Mouse (Mus musculus) CH12.LX (cell line): ENCODE results near the gene Cnn2. TPM values are rescaled to one million over a fixed set of nuclear protein-coding genes. Genes with fewer than 3 reads are reported as not detected.
A peak's percentile ranks its signal among the peaks of the same experiment; 100 is the strongest.

ENCODE experiments used
- DNase-seq: peaks from one replicate; pipeline ENCODE4 v3.0.0-alpha.2; 2013; ENCODE audit errors: extremely low read depth
- H3K27ac ChIP-seq: 2 replicates; pipeline ENCODE4 v1.5.1; 2012; ENCODE audit warnings: low read depth, mild to moderate bottlenecking, control low read depth, moderate library complexity; ENCODE audit not compliant: insufficient read depth
- H3K27me3 ChIP-seq: replicated peaks from 2 replicates; pipeline ENCODE3; 2012; ENCODE audit warnings: inconsistent platforms
- H3K36me3 ChIP-seq, 2 experiments: replicated peaks in 1 of 2; 2 replicates each; pipeline versions ENCODE3 to v1.6.1; 2012; ENCODE audit warnings: inconsistent platforms in 1 of 2, low read length in 1 of 2, mild to moderate bottlenecking in 1 of 2, mixed read lengths in 1 of 2, moderate library complexity in 1 of 2; ENCODE audit not compliant: control insufficient read depth in 1 of 2, insufficient read depth in 1 of 2
- H3K4me1 ChIP-seq, 2 experiments: 2 replicates each; pipeline ENCODE4 v1.6.1; 2012; ENCODE audit warnings: inconsistent platforms in 1 of 2, moderate library complexity in 1 of 2; ENCODE audit not compliant: insufficient read depth in 2 of 2, control insufficient read depth in 1 of 2
- H3K4me2 ChIP-seq: 2 replicates; pipeline ENCODE4 v1.6.1; 2012; ENCODE audit warnings: low read depth, mild to moderate bottlenecking, control low read depth; ENCODE audit not compliant: poor library complexity, insufficient read depth, severe bottlenecking
- H3K4me3 ChIP-seq, 3 experiments: fragments of 150-350 bp in 1 of 3; sonication (generic) in 1 of 3; replicated peaks in 1 of 3; 2 replicates each; pipeline versions ENCODE3 to v1.5.1; 2011 to 2012; ENCODE audit warnings: low read depth in 2 of 3, low read length in 2 of 3, mild to moderate bottlenecking in 2 of 3, moderate library complexity in 2 of 3, control low read depth in 1 of 3, improper control_type of control experiment in 1 of 3, inconsistent platforms in 1 of 3, mixed read lengths in 1 of 3; ENCODE audit not compliant: poor library complexity in 1 of 3
- H3K79me2 ChIP-seq: replicated peaks from 2 replicates; pipeline ENCODE4 v1.6.1; 2012; ENCODE audit warnings: mild to moderate bottlenecking, moderate library complexity; ENCODE audit not compliant: control insufficient read depth, poor library complexity, insufficient read depth, severe bottlenecking; ENCODE audit errors: extremely low read depth
- H3K9ac ChIP-seq: 2 replicates; pipeline ENCODE4 v1.6.1; 2012; ENCODE audit warnings: low read depth, mild to moderate bottlenecking, control low read depth, moderate library complexity; ENCODE audit not compliant: insufficient read depth
- H3K9me3 ChIP-seq: replicated peaks from 2 replicates; pipeline ENCODE3; 2012; ENCODE audit warnings: low read length, inconsistent platforms, mixed read lengths
- CHD1 ChIP-seq: IDR thresholded peaks from 2 replicates; pipeline ENCODE4 v1.6.1; 2012; ENCODE audit warnings: low read depth, low read length, improper control_type of control experiment, inconsistent platforms
- E2F4 ChIP-seq: IDR thresholded peaks from 2 replicates; pipeline ENCODE4 v1.6.1; 2011; ENCODE audit warnings: low read depth, low read length, improper control_type of control experiment; ENCODE audit not compliant: insufficient replicate concordance
- EP300 ChIP-seq: IDR thresholded peaks from 2 replicates; pipeline ENCODE4 v1.6.1; 2011; ENCODE audit warnings: low read length, improper control_type of control experiment
- JUND ChIP-seq: conservative IDR thresholded peaks from 2 replicates; pipeline ENCODE4 v1.6.1; 2011; ENCODE audit warnings: low read depth, low read length, improper control_type of control experiment
- KAT2A ChIP-seq: IDR thresholded peaks from 2 replicates; pipeline ENCODE4 v1.6.1; 2012; ENCODE audit warnings: low read length, improper control_type of control experiment, inconsistent platforms; ENCODE audit not compliant: insufficient replicate concordance
- MAZ ChIP-seq: IDR thresholded peaks from 2 replicates; pipeline ENCODE4 v1.6.1; 2012; ENCODE audit warnings: low read depth, mild to moderate bottlenecking, inconsistent platforms, low read length, improper control_type of control experiment, moderate library complexity
- MYC ChIP-seq: IDR thresholded peaks from 2 replicates; pipeline ENCODE4 v1.6.1; 2011; ENCODE audit warnings: low read depth, mild to moderate bottlenecking, improper control_type of control experiment, low read length
- NRF1 ChIP-seq: IDR thresholded peaks from 2 replicates; pipeline ENCODE4 v1.6.1; 2014; ENCODE audit warnings: low read depth, mild to moderate bottlenecking, inconsistent platforms, low read length, improper control_type of control experiment, moderate library complexity
- PAX5 ChIP-seq: IDR thresholded peaks from 2 replicates; pipeline ENCODE4 v1.6.1; 2012; ENCODE audit warnings: low read length, inconsistent platforms, mixed read lengths
- POLR2A ChIP-seq: IDR thresholded peaks from 2 replicates; pipeline ENCODE4 v1.6.1; 2011; ENCODE audit warnings: low read depth, mild to moderate bottlenecking, improper control_type of control experiment, low read length
- POLR2AphosphoS2 ChIP-seq: IDR thresholded peaks from 2 replicates; pipeline ENCODE4 v1.6.1; 2011; ENCODE audit warnings: low read depth, low read length, improper control_type of control experiment
- RAD21 ChIP-seq: IDR thresholded peaks from 2 replicates; pipeline ENCODE4 v1.6.1; 2011; ENCODE audit warnings: low read depth, mild to moderate bottlenecking, low read length, improper control_type of control experiment, moderate library complexity
- SMC3 ChIP-seq: IDR thresholded peaks from 2 replicates; pipeline ENCODE4 v1.6.1; 2011; ENCODE audit warnings: low read depth, low read length, improper control_type of control experiment
- TBP ChIP-seq: conservative IDR thresholded peaks from 2 replicates; pipeline ENCODE4 v1.6.1; 2011; ENCODE audit warnings: low read depth, low read length, improper control_type of control experiment
- USF1 ChIP-seq: IDR thresholded peaks from 2 replicates; pipeline ENCODE4 v1.6.1; 2014; ENCODE audit warnings: low read depth, mild to moderate bottlenecking, inconsistent platforms, low read length, improper control_type of control experiment
- ZKSCAN1 ChIP-seq: IDR thresholded peaks from 2 replicates; pipeline ENCODE4 v1.6.1; 2012; ENCODE audit warnings: low read depth, inconsistent platforms, low read length, improper control_type of control experiment, borderline replicate concordance
- ZNF384 ChIP-seq: IDR thresholded peaks from 2 replicates; pipeline ENCODE4 v1.6.1; 2012; ENCODE audit warnings: low read depth, low read length, improper control_type of control experiment, inconsistent platforms
- dilution Hi-C: fragments of 300-500 bp; cut with MboI; formaldehyde crosslinking; loops from 2 replicates; pipeline ENCODE4 v1.14.3; 2020; ENCODE audit warnings: low sequenced_read_pairs; ENCODE audit not compliant: extremely low pct_unique_long_range_greater_than_20kb, extremely low pct_ligation_motif_present
- in situ Hi-C: fragments of 300-500 bp; cut with MboI; formaldehyde crosslinking; loops from 3 replicates; pipeline ENCODE4 v1.14.3; 2019; ENCODE audit warnings: low sequenced_read_pairs, low pct_ligation_motif_present, low pct_unique_long_range_greater_than_20kb, mixed read lengths
- polyA plus RNA-seq: library from polyadenylated mRNA; unstranded; fragments of >175 nt; gene quantifications from 2 replicates; pipeline ENCODE4 v1.2.1, GENCODE M21; 2012; ENCODE audit warnings: low read depth; ENCODE audit not compliant: insufficient read length
- total RNA-seq, 2 experiments: library from RNA; depleted of rRNA; stranded (reverse); fragments of 300-350 nt in 1 of 2; fragments of >200 nt in 1 of 2; gene quantifications; 2 replicates each; pipeline ENCODE4 v1.2.3; 2012 to 2014

Gene Cnn2
- total and polyA plus RNA-seq, 3 experiments, result 26.9 to 62.7 (median 49.0) TPM

DNA sequence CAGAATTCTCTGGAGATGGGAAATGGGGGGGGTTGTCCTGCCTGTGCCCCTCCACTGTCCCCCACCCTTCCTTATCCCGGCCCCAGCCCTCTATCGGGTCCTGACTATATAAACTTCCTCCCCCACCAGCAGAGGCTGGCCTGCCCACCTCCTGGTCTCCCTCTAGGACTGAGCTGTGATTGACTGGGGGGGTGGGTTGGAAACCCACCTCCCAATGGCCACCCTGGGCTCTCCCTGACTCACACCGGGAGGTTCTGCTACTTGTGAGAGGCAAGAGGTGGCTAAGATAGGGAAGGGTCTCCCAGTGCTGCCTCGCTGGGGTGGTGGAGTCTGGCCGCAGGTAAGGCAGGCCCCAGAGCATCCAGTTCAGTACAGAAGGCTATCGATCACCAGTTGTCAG is 40.9 kb upstream of the Cnn2 start:
- DNase-seq, result no peak
- Histone ChIP-seq H3K36me3 (peaks cover 61 to 91% of the 10 kb centered on the region in 2 experiments), H3K9me3 (no peaks in the 10 kb centered on the region), H3K9ac (no peak overlapping the region), H3K79me2 (peaks cover 43% of the 10 kb centered on the region), H3K27ac (peak overlapping the region; percentile 18; the same call in 1 of the 2 replicates), H3K4me2 (no peak overlapping the region), H3K4me1 (peaks cover 33 to 65% of the 10 kb centered on the region in 2 experiments), H3K27me3 (no peaks in the 10 kb centered on the region), H3K4me3 (no peak overlapping the region)
- in situ Hi-C loops, result no loop called here
- TF ChIP-seq POLR2A (0 out of 2 replicates have a peak, but pooled peaks have one; percentile 2), TBP (no peak)
- dilution Hi-C loops, result no loop called here

DNA sequence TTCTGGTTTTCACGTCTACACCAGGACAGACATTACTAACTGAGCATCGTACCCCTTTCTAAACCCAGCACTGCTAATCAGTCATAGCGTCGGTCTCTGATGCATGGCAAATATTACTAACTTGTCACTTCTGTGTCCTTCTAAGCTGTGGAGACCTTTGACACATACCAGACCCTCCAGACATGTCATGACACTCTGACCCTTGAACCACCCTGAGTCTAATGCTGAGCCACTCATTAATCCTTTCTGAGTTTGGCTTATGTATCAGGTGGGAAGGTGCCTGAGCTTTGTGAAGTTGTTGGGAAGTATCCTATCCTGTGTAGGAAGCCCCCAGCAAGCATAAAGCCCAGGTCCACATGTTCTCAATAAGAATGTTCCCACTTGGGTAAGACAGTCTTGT is 38.5 kb upstream of the Cnn2 start:
- H3K27me3 ChIP-seq, result no peaks in the 10 kb centered on the region
- H3K36me3 ChIP-seq, result peaks cover 73 to 91% of the 10 kb centered on the region in 2 experiments
- dilution Hi-C loops (no loop called here), in situ Hi-C loops (no loop called here)
- H3K4me1 ChIP-seq, result peaks cover 25 to 64% of the 10 kb centered on the region in 2 experiments
- H3K79me2 ChIP-seq, result peaks cover 24% of the 10 kb centered on the region
- no peaks in the 10 kb centered on the region for H3K9me3 ChIP-seq
- H3K4me3 ChIP-seq, result no peak overlapping the region
- no peak overlapping the region for H3K4me2 ChIP-seq
- no peak for TF ChIP-seq JUND
- TF ChIP-seq POLR2A, result peak; percentile 38
- DNase-seq, result no peak
- H3K27ac ChIP-seq, result no peak overlapping the region
- no peak overlapping the region for H3K9ac ChIP-seq

DNA sequence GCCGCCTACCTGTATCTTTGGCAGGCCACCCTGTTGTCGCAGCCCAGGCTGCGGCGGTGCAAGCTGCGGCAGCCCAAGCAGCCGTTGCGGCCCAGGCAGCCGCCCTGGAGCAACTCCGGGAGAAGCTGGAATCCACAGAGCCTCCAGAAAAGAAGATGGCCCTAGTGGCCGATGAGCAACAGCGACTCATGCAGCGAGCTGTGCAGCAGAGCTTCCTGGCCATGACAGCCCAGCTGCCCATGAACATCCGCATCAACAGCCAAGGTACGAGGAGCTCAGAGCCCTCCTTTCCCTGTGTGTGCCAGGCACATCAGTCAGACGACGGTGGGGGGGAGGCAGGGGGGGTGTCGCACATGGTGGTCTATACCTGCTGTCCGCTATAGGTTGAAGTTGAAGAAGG is 37.7 kb upstream of the Cnn2 start:
- Histone ChIP-seq H3K27ac (no peak overlapping the region), H3K9me3 (no peaks in the 10 kb centered on the region), H3K4me2 (no peak overlapping the region), H3K36me3 (peaks cover 66 to 83% of the 10 kb centered on the region in 2 experiments), H3K27me3 (no peaks in the 10 kb centered on the region), H3K4me1 (peaks cover 25 to 64% of the 10 kb centered on the region in 2 experiments), H3K4me3 (no peak overlapping the region), H3K79me2 (peaks cover 17% of the 10 kb centered on the region; the same call in 1 of the 2 replicates), H3K9ac (no peak overlapping the region)
- TF ChIP-seq CHD1 (no peak), EP300 (no peak), MYC (no peak), ZKSCAN1 (no peak), MAZ (no peak), SMC3 (no peak), PAX5 (no peak), NRF1 (no peak), ZNF384 (no peak), E2F4 (no peak), POLR2AphosphoS2 (no peak), RAD21 (no peak), USF1 (no peak), KAT2A (no peak)
- in situ Hi-C loops (no loop called here), dilution Hi-C loops (no loop called here)
- no peak for DNase-seq
